Mouse (Mus musculus) kidney, adult 2 months (tissue): ENCODE results near the gene Ddah1.

Experiments
- CTCF ChIP-seq: fragments of 200-500 bp; conservative IDR thresholded peaks from 2 replicates; pipeline ENCODE4 v1.5.1; 2011; ENCODE audit warnings: low read depth, mild to moderate bottlenecking, control low read depth, low read length, moderate library complexity, mixed read lengths; ENCODE audit not compliant: insufficient read depth, insufficient read length
- POLR2A ChIP-seq: fragments of 200-500 bp; IDR thresholded peaks from one replicate; pipeline ENCODE4 v1.6.1; 2011; ENCODE audit warnings: low read depth, low read length, control low read depth

DNA sequence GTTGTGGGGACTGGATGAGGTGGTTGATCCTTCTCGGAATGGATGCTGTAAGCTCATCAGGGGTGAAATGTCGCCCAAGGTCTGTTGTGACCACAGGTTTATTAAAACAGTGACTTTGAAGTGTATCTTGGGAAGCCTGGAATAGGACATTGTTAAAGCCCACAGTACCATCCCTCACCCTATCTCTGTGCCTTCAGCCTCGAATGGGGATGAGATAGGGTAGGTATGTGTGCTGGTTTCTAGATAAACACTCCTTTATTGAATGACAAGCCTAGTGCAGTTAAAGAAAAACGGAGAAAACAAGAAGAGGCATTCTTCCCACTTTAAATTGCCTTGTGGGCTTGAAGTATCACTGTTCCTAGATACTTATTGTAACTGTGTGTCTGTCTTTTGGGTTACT, 631 bp upstream of the Ddah1 start:
- TF ChIP-seq POLR2A: no peak
- no peak for TF ChIP-seq CTCF
